Mouse (Mus musculus): ENCODE results near the gene C130050O18Rik.

The C130050O18Rik gene

GRCm38 (mm10) chr5:139464874-139465273 lies 59.8 kb downstream of the C130050O18Rik start:
- no peak for DNase-seq (ENCODE audit: low spot score)
